Mouse (Mus musculus): Measurements from ENCODE around the gene Kcnn1.
"Not testable (repeated sequence)": the region's sequence is repeated elsewhere in the genome, so short reads cannot be mapped to it uniquely, and the experiment has no call there.

Kcnn1 gene

GRCm38 (mm10) chr8:70843214-70843773, 19.8 kb downstream of the Kcnn1 start:
- no peak for DNase-seq (ENCODE audit: low read depth, low spot score)

GRCm38 (mm10) chr8:70842484-70842883, 20.6 kb downstream of the Kcnn1 start:
- no peak for DNase-seq (ENCODE audit: low read depth, low spot score)

GRCm38 (mm10) chr8:70841147-70842072, 21.6 kb downstream of the Kcnn1 start:
- peak; percentile 89 for DNase-seq (ENCODE audit: low read depth, low spot score)

GRCm38 (mm10) chr8:70840590-70840989, 22.5 kb downstream of the Kcnn1 start:
- peak; percentile 84 for DNase-seq (ENCODE audit: low read depth, low spot score)

GRCm38 (mm10) chr8:70839408-70840351, 23.4 kb downstream of the Kcnn1 start, which contains the start of gene Arrdc2:
TSS of gene Arrdc2 (minus strand) at chr8:70839720.
- DNase-seq (ENCODE audit: low read depth, low spot score) = peak; percentile 100

GRCm38 (mm10) chr8:70838654-70839407, 24.2 kb downstream of the Kcnn1 start:
- DNase-seq (ENCODE audit: low read depth, low spot score) = peak; percentile 83

- no peak for DNase-seq (ENCODE audit: low read depth, low spot score)
Observed at GRCm38 (mm10) chr8:70836666-70837065, 26.4 kb downstream of the Kcnn1 start.

GRCm38 (mm10) chr8:70834071-70834470, 29.0 kb downstream of the Kcnn1 start:
- no peak for DNase-seq (ENCODE audit: low read depth, low spot score)

- DNase-seq (ENCODE audit: low read depth, low spot score) = no peak
Observed at GRCm38 (mm10) chr8:70833520-70833919, 29.5 kb downstream of the Kcnn1 start.

GRCm38 (mm10) chr8:70833018-70833482, 30.0 kb downstream of the Kcnn1 start:
- no peak for DNase-seq (ENCODE audit: low read depth, low spot score)

GRCm38 (mm10) chr8:70832371-70832770, 30.7 kb downstream of the Kcnn1 start:
- DNase-seq (ENCODE audit: low read depth, low spot score) = no peak

- DNase-seq (ENCODE audit: low read depth, low spot score) = no peak
Observed at GRCm38 (mm10) chr8:70831517-70831916, 31.5 kb downstream of the Kcnn1 start.

GRCm38 (mm10) chr8:70827796-70828195, 35.3 kb downstream of the Kcnn1 start:
- DNase-seq (ENCODE audit: low read depth, low spot score) = no peak

- no peak for DNase-seq (ENCODE audit: low read depth, low spot score)
Observed at GRCm38 (mm10) chr8:70827010-70827409, 36.0 kb downstream of the Kcnn1 start.

- no peak for DNase-seq (ENCODE audit: low read depth, low spot score)
Observed at GRCm38 (mm10) chr8:70825816-70826215, 37.2 kb downstream of the Kcnn1 start.

GRCm38 (mm10) chr8:70823802-70824201, 39.3 kb downstream of the Kcnn1 start:
- DNase-seq (ENCODE audit: low read depth, low spot score) = no peak

GRCm38 (mm10) chr8:70822594-70822993, 40.5 kb downstream of the Kcnn1 start:
- DNase-seq (ENCODE audit: low read depth, low spot score) = not testable (repeated sequence)

GRCm38 (mm10) chr8:70821992-70822391, 41.1 kb downstream of the Kcnn1 start:
- no peak for DNase-seq (ENCODE audit: low read depth, low spot score)

GRCm38 (mm10) chr8:70821399-70821962, 41.6 kb downstream of the Kcnn1 start:
- peak; percentile 76 for DNase-seq (ENCODE audit: low read depth, low spot score)

GRCm38 (mm10) chr8:70820101-70820935, 42.7 kb downstream of the Kcnn1 start:
- no peak for DNase-seq (ENCODE audit: low read depth, low spot score)
